Mouse (Mus musculus): Measurements from ENCODE around the gene Glt8d2. TPM values are rescaled to one million over a fixed set of nuclear protein-coding genes. Genes with fewer than 3 reads are reported as not detected.

The Glt8d2 gene
- polyA plus RNA-seq, 1 experiment from 2014 or later, result 2.4 TPM

DNA sequence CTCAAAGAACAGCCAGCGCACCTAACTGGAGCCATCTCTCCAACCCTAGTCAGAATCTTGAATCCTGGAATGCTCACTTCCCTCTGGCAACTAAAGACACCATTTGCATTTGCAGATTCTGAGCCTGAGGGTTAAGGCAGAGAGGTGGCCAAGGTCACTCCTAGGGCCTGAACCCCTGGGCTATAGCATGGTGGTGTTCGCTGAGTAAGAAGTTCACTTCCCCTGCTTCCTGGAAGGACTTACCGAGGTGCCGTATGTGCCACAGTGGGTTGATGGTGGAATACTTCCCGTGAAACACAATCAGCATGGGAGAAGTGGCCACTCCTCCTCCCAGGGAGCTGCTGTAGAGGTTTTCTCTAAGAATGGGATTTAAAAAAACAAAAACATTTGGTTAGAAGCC is 37.8 kb downstream of the Glt8d2 start:
- H3K4me1 ChIP-seq (ENCODE audit: control insufficient read depth, insufficient read depth, low read length), result no peaks in the 10 kb centered on the region
- 72% methylated on average over 5 of the region's 5 CpGs for WGBS
- H3K4me3 ChIP-seq (ENCODE audit: low read depth, low read length), result no peak overlapping the region

DNA sequence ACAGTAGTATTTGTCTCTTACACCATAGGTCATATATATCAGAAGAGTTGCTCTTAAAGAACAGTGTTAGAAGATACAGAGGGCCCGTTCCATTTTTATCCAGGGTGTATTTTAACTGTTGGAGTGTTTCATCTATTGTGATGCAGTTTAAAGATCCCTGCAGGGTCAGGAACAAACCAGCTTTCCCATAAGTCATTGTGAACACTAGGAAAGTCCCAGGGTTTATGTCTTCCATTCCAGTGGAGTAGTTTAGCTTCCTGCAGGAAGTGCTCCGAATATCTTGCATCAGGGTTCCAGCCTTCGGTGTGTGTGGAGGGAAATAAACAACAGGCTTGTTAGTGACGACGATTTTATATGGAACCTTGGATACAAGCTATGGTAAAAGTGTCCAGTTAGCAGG is 39.2 kb downstream of the Glt8d2 start:
- H3K27me3 ChIP-seq (ENCODE audit: control insufficient read depth, insufficient read depth, low read length), result no peaks in the 10 kb centered on the region
- ATAC-seq (ENCODE audit: low FRiP score) (no peak), DNase-seq (ENCODE audit: low spot score, missing footprints) (no peak)
- H3K4me3 ChIP-seq (ENCODE audit: low read depth, low read length), result no peak overlapping the region
- H3K27ac ChIP-seq (ENCODE audit: low read depth, low read length), result no peak overlapping the region
- H3K4me2 ChIP-seq, result no peak overlapping the region
- H3K9ac ChIP-seq (ENCODE audit: low read length), result no peak overlapping the region
- peaks cover 11% of the 10 kb centered on the region for H3K36me3 ChIP-seq (ENCODE audit: control insufficient read depth, insufficient read depth, low read length)
- 89% methylated on average over 5 of the region's 5 CpGs for WGBS
- no peaks in the 10 kb centered on the region for H3K4me1 ChIP-seq (ENCODE audit: control insufficient read depth, insufficient read depth, low read length)
- no peaks in the 10 kb centered on the region for H3K9me3 ChIP-seq (ENCODE audit: control insufficient read depth, low read length)

More for the DNA sequence above, 37.8 kb downstream of the Glt8d2 start:
- Histone ChIP-seq H3K27ac (ENCODE audit: low read depth, low read length) (no peak overlapping the region), H3K27me3 (ENCODE audit: control insufficient read depth, insufficient read depth, low read length) (no peaks in the 10 kb centered on the region), H3K4me2 (no peak overlapping the region), H3K9ac (ENCODE audit: low read length) (no peak overlapping the region), H3K36me3 (ENCODE audit: control insufficient read depth, insufficient read depth, low read length) (peaks cover 2% of the 10 kb centered on the region; the same call in 1 of the 2 replicates), H3K9me3 (ENCODE audit: control insufficient read depth, low read length) (no peaks in the 10 kb centered on the region)
- no peak for DNase-seq (ENCODE audit: low spot score, missing footprints)
- ATAC-seq (ENCODE audit: low FRiP score), result no peak

DNA sequence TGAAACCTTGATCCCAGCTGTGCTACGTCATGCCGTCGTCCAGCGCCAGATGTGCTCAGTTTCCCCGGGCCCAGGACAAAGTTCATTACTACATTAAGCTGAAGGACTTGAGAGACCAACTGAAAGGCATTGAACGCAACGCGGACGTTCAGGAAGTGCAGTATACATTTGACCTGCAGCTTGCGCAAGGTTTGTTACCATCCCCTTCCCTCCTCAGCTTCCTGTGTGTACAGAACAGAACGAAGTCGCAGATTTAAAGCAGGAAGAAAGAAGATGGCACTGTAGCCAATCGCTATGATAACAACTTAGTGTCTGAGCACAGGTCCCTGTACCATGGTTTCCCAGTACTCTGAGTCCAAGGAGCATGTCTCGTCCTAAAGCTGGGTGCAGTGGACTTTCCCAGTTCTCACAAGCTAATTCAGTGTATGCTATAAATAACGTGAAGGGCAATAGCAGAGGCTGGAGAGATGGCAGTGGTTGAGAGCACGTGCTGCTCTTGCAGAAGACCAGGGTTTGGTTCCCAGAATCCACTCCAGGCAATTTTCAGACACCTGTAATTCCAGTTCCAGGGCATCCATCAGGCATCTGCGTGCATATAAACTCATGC is 43.1 kb downstream of the Glt8d2 start:
- no peak overlapping the region for H3K27ac ChIP-seq (ENCODE audit: low read depth, low read length)
- DNase-seq (ENCODE audit: low spot score, missing footprints) (peak; percentile 62), ATAC-seq (ENCODE audit: low FRiP score) (no peak)
- no peaks in the 10 kb centered on the region for H3K9me3 ChIP-seq (ENCODE audit: control insufficient read depth, low read length)
- no peaks in the 10 kb centered on the region for H3K27me3 ChIP-seq (ENCODE audit: control insufficient read depth, insufficient read depth, low read length)
- peaks cover 20% of the 10 kb centered on the region for H3K36me3 ChIP-seq (ENCODE audit: control insufficient read depth, insufficient read depth, low read length)
- H3K4me2 ChIP-seq, result no peak overlapping the region
- 93% methylated on average over 17 of the region's 17 CpGs for WGBS
- H3K4me1 ChIP-seq (ENCODE audit: control insufficient read depth, insufficient read depth, low read length), result no peaks in the 10 kb centered on the region
- no peak overlapping the region for H3K4me3 ChIP-seq (ENCODE audit: low read depth, low read length)
- H3K9ac ChIP-seq (ENCODE audit: low read length), result no peak overlapping the region

DNA sequence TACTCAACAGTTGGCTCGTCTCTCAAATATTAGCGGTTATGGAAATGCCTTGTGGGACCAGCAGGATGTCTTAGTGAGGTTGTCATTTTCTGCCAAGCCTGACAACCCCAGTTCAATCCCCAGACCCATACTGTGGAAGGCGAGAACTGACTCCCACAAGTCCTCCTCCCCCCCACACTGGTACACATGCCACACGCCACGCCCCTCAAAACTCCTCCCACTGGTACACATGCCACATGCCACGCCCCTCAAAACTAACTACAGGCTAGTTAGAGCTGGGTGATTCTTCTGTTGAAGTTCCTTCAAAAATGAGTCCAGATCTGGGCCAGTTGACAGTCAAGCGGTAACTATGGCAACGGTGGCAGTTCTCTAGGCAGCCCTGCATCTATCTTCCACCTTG is 44.4 kb downstream of the Glt8d2 start:
- 92% methylated on average over 8 of the region's 8 CpGs for WGBS
- peaks cover 25% of the 10 kb centered on the region for H3K36me3 ChIP-seq (ENCODE audit: control insufficient read depth, insufficient read depth, low read length)
- H3K4me1 ChIP-seq (ENCODE audit: control insufficient read depth, insufficient read depth, low read length), result no peaks in the 10 kb centered on the region
- no peak overlapping the region for H3K9ac ChIP-seq (ENCODE audit: low read length)
- no peak overlapping the region for H3K4me3 ChIP-seq (ENCODE audit: low read depth, low read length)
- H3K27ac ChIP-seq (ENCODE audit: low read depth, low read length), result no peak overlapping the region
- ATAC-seq (ENCODE audit: low FRiP score) (no peak), DNase-seq (ENCODE audit: low spot score, missing footprints) (peak; percentile 81)
- no peaks in the 10 kb centered on the region for H3K9me3 ChIP-seq (ENCODE audit: control insufficient read depth, low read length)
- no peak overlapping the region for H3K4me2 ChIP-seq
- H3K27me3 ChIP-seq (ENCODE audit: control insufficient read depth, insufficient read depth, low read length), result no peaks in the 10 kb centered on the region

DNA sequence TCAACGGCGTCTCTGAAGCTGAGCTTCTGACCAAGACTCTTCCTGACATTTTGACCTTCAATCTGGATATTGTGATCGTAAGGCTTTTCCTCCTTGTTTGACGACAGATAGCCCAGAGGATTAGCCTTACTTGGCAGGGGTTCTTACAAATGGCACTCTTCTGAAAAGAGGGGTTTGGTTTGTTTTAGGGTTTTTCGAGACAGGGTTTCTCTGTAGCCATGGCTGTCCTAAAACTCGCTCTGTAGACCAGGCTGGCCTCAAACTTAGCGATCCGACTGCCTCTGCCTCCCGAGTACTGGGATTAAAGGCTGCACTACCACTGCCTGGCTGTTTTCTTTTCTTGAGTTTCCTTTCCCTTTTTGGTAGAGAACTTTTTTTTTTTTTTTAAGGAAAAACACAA is 49.0 kb downstream of the Glt8d2 start:
- H3K9ac ChIP-seq (ENCODE audit: low read length), result no peak overlapping the region
- no peak overlapping the region for H3K4me2 ChIP-seq
- H3K9me3 ChIP-seq (ENCODE audit: control insufficient read depth, low read length), result no peaks in the 10 kb centered on the region
- no peaks in the 10 kb centered on the region for H3K27me3 ChIP-seq (ENCODE audit: control insufficient read depth, insufficient read depth, low read length)
- ATAC-seq (ENCODE audit: low FRiP score) (no peak), DNase-seq (ENCODE audit: low spot score, missing footprints) (peak; percentile 71)
- H3K36me3 ChIP-seq (ENCODE audit: control insufficient read depth, insufficient read depth, low read length), result peaks cover 34% of the 10 kb centered on the region
- H3K4me1 ChIP-seq (ENCODE audit: control insufficient read depth, insufficient read depth, low read length), result no peaks in the 10 kb centered on the region
- WGBS, result 86% methylated on average over 9 of the region's 9 CpGs
- no peak overlapping the region for H3K4me3 ChIP-seq (ENCODE audit: low read depth, low read length)
- H3K27ac ChIP-seq (ENCODE audit: low read depth, low read length), result no peak overlapping the region

DNA sequence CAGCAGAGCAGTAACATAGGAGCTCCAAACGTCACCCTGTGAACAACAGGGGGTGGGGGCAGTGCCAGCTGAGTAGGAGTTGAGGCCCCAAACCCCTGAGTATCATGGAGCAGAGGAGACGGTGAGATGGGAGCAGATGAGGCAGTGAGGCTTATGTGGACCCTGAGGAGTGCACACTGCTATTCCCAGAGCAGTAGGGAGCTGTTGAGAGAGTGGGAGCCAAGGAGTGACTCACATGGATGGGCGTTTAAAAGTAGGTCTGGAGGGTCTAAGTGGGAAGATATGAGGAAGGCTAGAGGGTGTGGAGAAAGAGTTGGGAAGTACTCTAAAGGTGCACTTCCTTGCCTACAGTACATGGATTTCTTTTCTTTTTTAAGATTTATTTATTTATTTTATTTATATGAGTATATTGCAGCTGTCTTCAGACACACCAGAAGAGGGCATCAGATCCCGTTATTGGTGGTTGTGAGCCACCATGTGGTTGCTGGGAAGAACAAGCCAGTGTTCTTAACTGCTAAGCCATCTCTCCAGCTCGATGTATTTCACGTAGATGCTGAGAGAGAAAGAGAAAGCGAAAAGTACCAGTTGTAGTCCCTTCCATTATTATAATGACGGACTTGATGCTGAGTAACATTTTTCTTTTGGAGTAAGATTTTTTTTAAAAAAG is 51.3 kb downstream of the Glt8d2 start:
- ATAC-seq (ENCODE audit: low FRiP score), result no peak
- no peak overlapping the region for H3K27ac ChIP-seq (ENCODE audit: low read depth, low read length)
- WGBS, result 90% methylated on average over 8 of the region's 8 CpGs

DNA sequence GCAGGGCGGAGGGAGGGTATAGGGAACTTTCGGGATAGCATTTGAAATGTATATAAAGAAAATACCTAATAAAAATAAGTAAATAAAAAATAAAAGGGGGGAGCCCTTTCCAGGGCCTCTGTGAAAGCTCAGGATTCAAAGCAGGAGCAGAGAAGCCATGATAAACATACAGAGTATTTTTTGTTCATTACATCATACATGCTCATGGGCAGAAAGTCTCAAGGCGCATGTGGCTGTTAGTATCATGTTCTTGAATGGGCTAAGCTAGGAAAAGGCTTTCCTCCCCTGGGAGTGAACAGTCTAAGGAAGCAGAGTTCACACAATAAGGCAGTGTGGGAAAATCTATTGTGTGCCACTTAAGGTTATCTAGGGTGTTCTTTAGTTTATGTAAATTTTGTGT is 54.1 kb downstream of the Glt8d2 start:
- no peak for ATAC-seq (ENCODE audit: low FRiP score)
- H3K36me3 ChIP-seq (ENCODE audit: control insufficient read depth, insufficient read depth, low read length), result peaks cover 24% of the 10 kb centered on the region

More for the DNA sequence above, 51.3 kb downstream of the Glt8d2 start:
- no peak overlapping the region for H3K4me3 ChIP-seq (ENCODE audit: low read depth, low read length)
- H3K4me1 ChIP-seq (ENCODE audit: control insufficient read depth, insufficient read depth, low read length), result no peaks in the 10 kb centered on the region
- no peak for DNase-seq (ENCODE audit: low spot score, missing footprints)
- H3K4me2 ChIP-seq, result no peak overlapping the region
- peaks cover 26% of the 10 kb centered on the region for H3K36me3 ChIP-seq (ENCODE audit: control insufficient read depth, insufficient read depth, low read length)
- no peak overlapping the region for H3K9ac ChIP-seq (ENCODE audit: low read length)
- no peaks in the 10 kb centered on the region for H3K9me3 ChIP-seq (ENCODE audit: control insufficient read depth, low read length)
- H3K27me3 ChIP-seq (ENCODE audit: control insufficient read depth, insufficient read depth, low read length), result no peaks in the 10 kb centered on the region

DNA sequence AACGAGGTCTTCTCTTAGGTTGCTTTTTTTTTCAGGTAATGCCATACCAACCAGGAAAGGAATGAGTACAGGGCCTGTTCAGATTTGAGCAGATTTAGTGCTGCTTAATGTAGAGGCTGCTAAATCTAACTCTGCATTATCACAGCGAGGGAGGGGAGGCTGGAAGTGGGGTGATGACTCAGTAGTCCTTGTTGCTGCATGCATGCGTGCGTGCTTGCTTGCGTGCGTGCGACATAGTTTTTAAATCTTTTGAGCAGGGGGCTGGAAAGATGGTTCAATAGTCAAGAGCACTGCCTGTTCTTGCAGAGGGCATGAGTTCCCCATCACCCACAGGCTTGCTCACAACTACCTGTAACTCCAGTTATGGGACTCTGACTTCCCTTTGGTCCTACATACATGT is 56.1 kb downstream of the Glt8d2 start:
- H3K9me3 ChIP-seq (ENCODE audit: control insufficient read depth, low read length), result no peaks in the 10 kb centered on the region; the same call in 1 of the 2 replicates
- no peak overlapping the region for H3K4me3 ChIP-seq (ENCODE audit: low read depth, low read length)
- DNase-seq (ENCODE audit: low spot score, missing footprints) (peak; percentile 19), ATAC-seq (ENCODE audit: low FRiP score) (no peak)
- no peaks in the 10 kb centered on the region for H3K27me3 ChIP-seq (ENCODE audit: control insufficient read depth, insufficient read depth, low read length)
- WGBS, result 97% methylated on average over 7 of the region's 7 CpGs
- no peak overlapping the region for H3K27ac ChIP-seq (ENCODE audit: low read depth, low read length)
- H3K36me3 ChIP-seq (ENCODE audit: control insufficient read depth, insufficient read depth, low read length), result peaks cover 12% of the 10 kb centered on the region
- H3K4me2 ChIP-seq, result no peak overlapping the region
- no peak overlapping the region for H3K9ac ChIP-seq (ENCODE audit: low read length)
- H3K4me1 ChIP-seq (ENCODE audit: control insufficient read depth, insufficient read depth, low read length), result peaks cover 10% of the 10 kb centered on the region

More for the DNA sequence above, 54.1 kb downstream of the Glt8d2 start:
- Histone ChIP-seq H3K27ac (ENCODE audit: low read depth, low read length) (no peak overlapping the region), H3K4me2 (no peak overlapping the region), H3K9me3 (ENCODE audit: control insufficient read depth, low read length) (no peaks in the 10 kb centered on the region; the same call in 1 of the 2 replicates), H3K9ac (ENCODE audit: low read length) (no peak overlapping the region), H3K4me3 (ENCODE audit: low read depth, low read length) (no peak overlapping the region), H3K4me1 (ENCODE audit: control insufficient read depth, insufficient read depth, low read length) (peaks cover 1% of the 10 kb centered on the region; the same call in 1 of the 2 replicates), H3K27me3 (ENCODE audit: control insufficient read depth, insufficient read depth, low read length) (no peaks in the 10 kb centered on the region)
- 95% methylated on average over 3 of the region's 3 CpGs for WGBS
- peak; percentile 37 for DNase-seq (ENCODE audit: low spot score, missing footprints)

DNA sequence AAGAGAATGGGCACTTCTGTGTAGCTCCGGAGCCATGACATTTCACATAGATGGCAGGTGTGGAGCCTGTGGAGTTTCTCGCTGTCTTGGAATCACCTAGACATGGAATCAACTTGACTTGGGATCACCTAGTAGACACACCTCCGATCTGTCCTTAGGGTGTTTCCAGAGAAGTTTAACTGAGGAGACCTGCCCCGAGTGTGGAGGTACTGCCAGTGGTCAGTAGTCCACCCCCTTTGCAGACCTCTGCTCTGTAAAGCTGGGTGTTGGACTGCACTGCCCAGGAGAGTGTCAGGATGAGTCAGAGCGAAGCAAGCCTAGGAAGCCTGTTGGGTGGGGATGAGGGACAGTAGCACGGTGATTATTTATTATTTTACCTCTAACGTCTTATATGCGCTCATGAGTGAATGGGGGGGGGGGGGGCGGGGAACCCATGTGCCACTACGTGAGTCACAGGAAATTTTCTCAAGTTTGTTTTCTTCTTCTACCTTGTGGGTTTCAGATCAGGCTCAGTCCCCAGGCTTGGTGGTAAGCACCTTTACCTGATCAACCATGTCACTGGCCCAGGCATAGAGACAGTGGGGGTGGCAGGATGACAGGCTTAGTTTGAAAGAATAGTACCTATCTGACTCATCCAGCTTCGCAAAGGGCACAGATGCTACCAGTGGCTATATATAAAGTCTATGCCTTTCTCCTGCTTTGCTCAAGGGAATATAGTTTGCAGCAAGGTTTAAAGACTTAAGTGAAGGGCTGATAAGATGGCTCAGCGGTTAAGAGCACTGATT is 57.8 kb downstream of the Glt8d2 start:
- H3K4me3 ChIP-seq (ENCODE audit: low read depth, low read length), result no peak overlapping the region
- H3K27ac ChIP-seq (ENCODE audit: low read depth, low read length), result no peak overlapping the region
- H3K4me1 ChIP-seq (ENCODE audit: control insufficient read depth, insufficient read depth, low read length), result peaks cover 12% of the 10 kb centered on the region
- H3K9me3 ChIP-seq (ENCODE audit: control insufficient read depth, low read length), result no peaks in the 10 kb centered on the region; the same call in 1 of the 2 replicates
- no peak overlapping the region for H3K4me2 ChIP-seq
- H3K27me3 ChIP-seq (ENCODE audit: control insufficient read depth, insufficient read depth, low read length), result no peaks in the 10 kb centered on the region
- peak; percentile 72 for DNase-seq (ENCODE audit: low spot score, missing footprints)
- H3K36me3 ChIP-seq (ENCODE audit: control insufficient read depth, insufficient read depth, low read length), result peaks cover 6% of the 10 kb centered on the region; the same call in 1 of the 2 replicates
- no peak overlapping the region for H3K9ac ChIP-seq (ENCODE audit: low read length)
- WGBS, result 95% methylated on average over 12 of the region's 12 CpGs
- no peak for ATAC-seq (ENCODE audit: low FRiP score)

Data from midbrain, embryonic 11.5 days (tissue).